Mouse (Mus musculus): ENCODE results near the gene Afap1l2.

DNA sequence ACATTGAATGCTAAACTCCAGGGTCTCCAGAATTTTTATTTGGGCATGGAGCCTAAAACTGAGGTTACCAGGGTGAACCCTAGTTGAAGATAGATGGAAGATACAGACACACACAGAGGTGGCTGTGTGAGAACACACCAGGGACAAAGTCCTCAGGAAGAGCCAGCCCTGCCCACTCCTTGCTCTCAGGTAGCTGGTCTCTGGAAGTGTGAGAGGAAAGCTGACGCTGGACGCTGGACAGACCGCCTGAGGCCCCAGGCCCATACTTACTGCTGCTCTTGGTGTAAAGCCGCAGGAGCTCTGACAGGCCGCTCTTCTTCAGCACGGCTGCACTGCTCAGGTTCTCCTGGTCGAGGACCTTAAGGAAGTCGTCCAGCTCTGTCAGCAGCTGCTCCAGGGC, 58.2 kb downstream of the Afap1l2 start:
- TF ChIP-seq ZC3H11A (IDR thresholded peaks at IDR 0.05; ENCODE audit: borderline replicate concordance, low read depth, low read length) (no peak), HCFC1 (IDR thresholded peaks at IDR 0.05; ENCODE audit: borderline replicate concordance, insufficient read depth, low read length) (no peak), ZNF384 (IDR thresholded peaks at IDR 0.05; ENCODE audit: low read depth, low read length) (no peak), MAFK (IDR thresholded peaks at IDR 0.05; ENCODE audit: insufficient read depth, low read depth, low read length) (no peak), CHD2 (IDR thresholded peaks at IDR 0.05; ENCODE audit: low read depth, low read length) (no peak)
